Mouse (Mus musculus) layer of hippocampus, adult 18-20 months (tissue): Measurements from ENCODE around the gene Efna4. TPM values are rescaled to one million over a fixed set of nuclear protein-coding genes. Genes with fewer than 3 reads are reported as not detected.

Source experiments
- total RNA-seq, 2 experiments: library from RNA; stranded (reverse); gene quantifications; 2 replicates each; pipeline ENCODE4 v1.2.3; 2021

Efna4 gene
- total RNA-seq, 2 experiments from 2014 or later = 0.53 to 0.77 TPM

Other genes starting within 250 kb of the Efna4 start
- gene Rusc1, start 244.7 kb downstream of the Efna4 start, total RNA-seq = 100 to 1,000 TPM; 128 to 134 TPM
- not detected for gene Gm43738, start 236.9 kb downstream of the Efna4 start, total RNA-seq
- 10 to 100 TPM; 83.7 to 91.9 TPM for gene Fdps, start 236.1 kb downstream of the Efna4 start, total RNA-seq
- gene Pklr, start 201.9 kb downstream of the Efna4 start, total RNA-seq = under 1 TPM in 1 of 2 experiments, not detected in 1; 0.15 TPM
- gene Hcn3, start 177.8 kb downstream of the Efna4 start, total RNA-seq = 10 to 100 TPM in 1 of 2 experiments, 1 to 10 TPM in 1; 9.6 to 13.1 TPM
- 10 to 100 TPM; 42.3 to 43.5 TPM for gene Clk2, start 173.2 kb downstream of the Efna4 start, total RNA-seq
- gene Scamp3, start 160.6 kb downstream of the Efna4 start, total RNA-seq = 10 to 100 TPM; 68.5 to 69.8 TPM
- 10 to 100 TPM; 49.0 to 59.9 TPM for gene Fam189b, start 154.9 kb downstream of the Efna4 start, total RNA-seq
- 10 to 100 TPM; 57.3 to 59.9 TPM for gene Gba, start 135.1 kb downstream of the Efna4 start, total RNA-seq
- 10 to 100 TPM; 30.5 to 30.7 TPM for gene Thbs3, start 122.8 kb downstream of the Efna4 start, total RNA-seq
- gene Mtx1, start 110.9 kb downstream of the Efna4 start, total RNA-seq = 10 to 100 TPM; 84.9 to 91.6 TPM
- under 1 TPM; 0.71 to 0.84 TPM for gene Muc1, start 109.0 kb downstream of the Efna4 start, total RNA-seq
- gene Krtcap2, start 92.1 kb downstream of the Efna4 start, total RNA-seq = 10 to 100 TPM; 78.0 to 81.3 TPM
- 10 to 100 TPM; 83.1 to 86.0 TPM for gene Trim46, start 91.7 kb downstream of the Efna4 start, total RNA-seq
- gene Dpm3, start 78.7 kb downstream of the Efna4 start, total RNA-seq = 10 to 100 TPM; 64.2 to 66.9 TPM
- gene Slc50a1, start 67.5 kb downstream of the Efna4 start, total RNA-seq = 10 to 100 TPM; 43.7 to 52.2 TPM
- gene Efna1, start 56.9 kb downstream of the Efna4 start, total RNA-seq = 10 to 100 TPM in 1 of 2 experiments, 1 to 10 TPM in 1; 8.4 to 11.4 TPM
- 10 to 100 TPM; 78.2 to 80.1 TPM for gene Efna3, start 15.1 kb downstream of the Efna4 start, total RNA-seq
- gene Adam15, start 12.0 kb upstream of the Efna4 start, total RNA-seq = 100 to 1,000 TPM; 120 to 126 TPM
- under 1 TPM; 0.22 to 0.41 TPM for gene Dcst2, start 23.9 kb upstream of the Efna4 start, total RNA-seq
- not detected for gene Dcst1, start 27.2 kb upstream of the Efna4 start, total RNA-seq
- gene Zbtb7b, start 56.7 kb upstream of the Efna4 start, total RNA-seq = 10 to 100 TPM; 12.1 to 16.8 TPM
- gene Lenep, start 64.8 kb upstream of the Efna4 start, total RNA-seq = 1 to 10 TPM; 2.5 to 4.4 TPM
- gene Flad1, start 73.8 kb upstream of the Efna4 start, total RNA-seq = 10 to 100 TPM; 39.8 to 39.9 TPM
- 1 to 10 TPM; 2.3 to 2.4 TPM for gene Cks1b, start 80.4 kb upstream of the Efna4 start, total RNA-seq
- gene Shc1, start 80.4 kb upstream of the Efna4 start, total RNA-seq = 10 to 100 TPM; 11.5 to 12.8 TPM
- 10 to 100 TPM; 60.4 to 64.9 TPM for gene Pygo2, start 92.2 kb upstream of the Efna4 start, total RNA-seq
- gene Pbxip1, start 98.7 kb upstream of the Efna4 start, total RNA-seq = 10 to 100 TPM; 37.7 to 41.2 TPM
- gene Pmvk, start 116.5 kb upstream of the Efna4 start, total RNA-seq = 10 to 100 TPM; 29.4 to 34.3 TPM
- 10 to 100 TPM; 24.6 to 26.6 TPM for gene Kcnn3, start 182.1 kb upstream of the Efna4 start, total RNA-seq